Mouse (Mus musculus): Measurements from ENCODE around the gene Pax7. TPM values are rescaled to one million over a fixed set of nuclear protein-coding genes. Genes with fewer than 3 reads are reported as not detected.

Gene Pax7
- polyA plus RNA-seq, 1 experiment from 2014 or later = not detected

DNA sequence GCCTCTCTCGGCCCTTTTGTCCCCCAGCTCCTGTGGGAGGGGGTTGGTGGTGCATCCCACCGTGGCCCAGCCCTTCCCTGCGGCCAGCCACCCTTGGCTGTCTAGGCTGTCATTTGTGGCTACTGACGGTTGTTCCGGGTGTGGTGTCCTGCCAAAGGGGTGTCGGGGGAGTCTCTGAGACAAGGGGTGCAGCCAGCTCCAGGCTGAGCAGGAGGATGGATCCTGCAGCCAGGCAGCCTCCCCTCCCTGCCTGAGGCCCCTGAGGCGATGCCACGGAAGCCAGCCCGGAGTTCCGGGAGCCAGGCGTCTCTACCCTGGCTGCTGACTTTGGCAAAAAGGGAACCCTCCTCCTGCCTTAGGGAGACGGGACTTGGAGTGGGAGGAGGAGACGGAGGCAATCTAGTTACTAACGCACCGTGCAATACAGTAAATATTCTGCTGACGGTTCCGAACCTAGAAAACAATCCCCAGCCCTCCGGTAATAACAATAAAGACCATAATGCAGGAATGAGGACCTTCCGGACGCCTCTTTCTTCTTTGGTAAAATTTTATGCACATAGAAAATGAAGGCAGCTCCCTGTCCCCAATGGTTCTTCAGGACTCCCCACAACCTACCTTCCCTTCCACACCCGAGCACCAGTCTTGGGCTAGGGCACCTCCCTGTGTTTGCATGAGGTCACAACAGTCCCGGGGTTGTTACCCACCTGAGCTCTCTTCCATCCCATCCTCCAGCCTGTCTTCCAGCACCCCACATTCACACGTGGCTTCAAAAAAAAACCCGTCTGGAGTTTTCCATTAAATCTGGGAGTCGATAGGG, 19.1 kb upstream of the Pax7 start:
- Histone ChIP-seq H3K9ac (ENCODE audit: low read depth, low read length) (no peak overlapping the region), H3K27me3 (ENCODE audit: control insufficient read depth, insufficient read depth, low read length) (peaks cover 77% of the 10 kb centered on the region), H3K36me3 (ENCODE audit: control insufficient read depth, insufficient read depth, low read length) (no peaks in the 10 kb centered on the region), H3K27ac (ENCODE audit: low read depth, low read length) (no peak overlapping the region), H3K9me3 (ENCODE audit: control insufficient read depth, low read length) (peaks cover 4% of the 10 kb centered on the region; the same call in 1 of the 2 replicates), H3K4me1 (ENCODE audit: control insufficient read depth, insufficient read depth, low read length) (no peaks in the 10 kb centered on the region), H3K4me2 (replicated peaks; ENCODE audit: low read depth, low read length) (no peak overlapping the region), H3K4me3 (ENCODE audit: low read length) (no peak overlapping the region)
- WGBS = 2% methylated on average over 25 of the region's 25 CpGs
- ATAC-seq (ENCODE audit: low FRiP score, low TSS enrichment) = 0 out of 2 replicates have a peak, but pooled peaks have one; percentile 20

DNA sequence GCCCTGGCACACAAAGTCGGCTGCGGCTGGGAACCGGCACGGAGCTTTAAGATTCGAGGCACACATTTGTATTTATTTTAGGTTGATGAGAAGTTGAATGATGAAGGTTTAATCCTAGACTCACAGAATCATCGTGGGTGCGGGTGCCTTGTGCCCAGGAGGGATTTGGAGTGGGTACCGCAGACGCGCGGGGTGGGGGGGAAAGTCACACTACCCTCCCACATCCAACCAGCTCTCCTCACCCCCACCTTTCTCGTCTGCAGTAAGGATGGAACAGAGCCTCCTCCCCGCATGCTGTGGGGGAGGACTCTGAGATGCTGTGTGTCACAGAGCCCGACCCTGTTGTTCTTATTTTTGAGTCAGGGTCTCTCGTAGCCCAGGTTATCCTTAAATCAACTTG, 18.1 kb upstream of the Pax7 start:
- H3K9ac ChIP-seq (ENCODE audit: low read depth, low read length) = no peak overlapping the region
- no peaks in the 10 kb centered on the region for H3K36me3 ChIP-seq (ENCODE audit: control insufficient read depth, insufficient read depth, low read length)
- ATAC-seq (ENCODE audit: low FRiP score, low TSS enrichment) = no peak
- peaks cover 4% of the 10 kb centered on the region; the same call in 1 of the 2 replicates for H3K9me3 ChIP-seq (ENCODE audit: control insufficient read depth, low read length)
- no peak overlapping the region for H3K4me3 ChIP-seq (ENCODE audit: low read length)
- no peak overlapping the region for H3K4me2 ChIP-seq (replicated peaks; ENCODE audit: low read depth, low read length)
- H3K27ac ChIP-seq (ENCODE audit: low read depth, low read length) = no peak overlapping the region
- no peaks in the 10 kb centered on the region for H3K4me1 ChIP-seq (ENCODE audit: control insufficient read depth, insufficient read depth, low read length)
- WGBS = 12% methylated on average over 15 of the region's 15 CpGs
- peaks cover 80% of the 10 kb centered on the region for H3K27me3 ChIP-seq (ENCODE audit: control insufficient read depth, insufficient read depth, low read length)

DNA sequence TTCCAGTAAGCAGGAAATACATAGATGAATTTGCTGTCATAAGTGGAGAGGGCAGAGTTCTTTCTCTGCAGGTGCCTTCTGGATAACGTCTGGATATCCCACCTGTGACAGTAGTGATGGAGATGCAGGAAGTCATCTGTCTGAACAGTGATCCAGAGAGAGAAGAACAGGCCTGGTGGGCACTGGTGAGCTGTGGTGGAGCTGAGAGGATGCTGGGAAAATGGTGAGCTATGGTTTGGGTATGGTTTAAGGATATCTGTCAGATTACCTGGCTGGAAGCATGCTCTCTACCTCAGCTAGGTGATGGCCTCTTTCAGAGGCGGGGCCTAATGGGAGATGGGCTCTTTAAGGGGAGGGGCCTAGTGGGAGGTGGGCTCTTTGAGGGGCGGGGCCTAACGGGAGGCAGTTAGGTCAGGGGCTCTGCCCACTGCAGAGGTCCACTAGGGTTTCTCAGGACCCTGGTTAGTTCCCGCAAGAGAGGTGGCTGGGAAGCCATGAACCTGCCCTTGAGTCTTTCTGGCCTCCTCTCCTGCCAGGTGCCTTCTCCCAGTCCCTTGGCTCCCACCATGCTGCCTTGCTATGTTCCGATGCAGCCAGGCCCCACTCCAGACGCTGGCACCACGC, 17.3 kb upstream of the Pax7 start:
- peaks cover 4% of the 10 kb centered on the region; the same call in 1 of the 2 replicates for H3K9me3 ChIP-seq (ENCODE audit: control insufficient read depth, low read length)
- H3K4me1 ChIP-seq (ENCODE audit: control insufficient read depth, insufficient read depth, low read length) = no peaks in the 10 kb centered on the region
- ATAC-seq (ENCODE audit: low FRiP score, low TSS enrichment) = no peak
- no peak overlapping the region for H3K9ac ChIP-seq (ENCODE audit: low read depth, low read length)
- no peak overlapping the region for H3K4me3 ChIP-seq (ENCODE audit: low read length)
- WGBS = 12% methylated on average over 8 of the region's 8 CpGs
- no peaks in the 10 kb centered on the region for H3K36me3 ChIP-seq (ENCODE audit: control insufficient read depth, insufficient read depth, low read length)
- no peak overlapping the region for H3K4me2 ChIP-seq (replicated peaks; ENCODE audit: low read depth, low read length)
- H3K27ac ChIP-seq (ENCODE audit: low read depth, low read length) = no peak overlapping the region
- H3K27me3 ChIP-seq (ENCODE audit: control insufficient read depth, insufficient read depth, low read length) = peaks cover 80% of the 10 kb centered on the region

DNA sequence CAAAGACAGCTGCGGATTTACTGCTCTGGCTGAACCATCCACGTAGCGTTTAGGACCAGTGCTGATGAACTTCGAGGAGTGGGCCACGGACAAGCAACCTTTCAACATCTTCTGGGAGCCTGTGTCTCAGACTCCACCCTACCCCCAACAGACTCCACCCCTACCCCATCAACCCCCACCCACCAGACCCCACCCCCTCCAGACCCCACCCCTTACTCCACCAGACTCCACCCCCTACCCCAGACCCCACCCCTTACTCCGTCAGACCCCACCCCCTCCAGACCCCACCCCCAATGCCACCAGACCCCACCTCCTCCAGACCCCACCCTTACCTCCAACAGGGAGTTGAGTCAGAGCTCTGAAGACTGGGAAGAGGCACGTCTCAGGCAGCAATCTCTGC, 10.1 kb upstream of the Pax7 start:
- no peak for ATAC-seq (ENCODE audit: low FRiP score, low TSS enrichment)
- Histone ChIP-seq H3K9ac (ENCODE audit: low read depth, low read length) (no peak overlapping the region), H3K4me2 (replicated peaks; ENCODE audit: low read depth, low read length) (no peak overlapping the region), H3K4me1 (ENCODE audit: control insufficient read depth, insufficient read depth, low read length) (no peaks in the 10 kb centered on the region), H3K4me3 (ENCODE audit: low read length) (no peak overlapping the region), H3K9me3 (ENCODE audit: control insufficient read depth, low read length) (no peaks in the 10 kb centered on the region), H3K36me3 (ENCODE audit: control insufficient read depth, insufficient read depth, low read length) (no peaks in the 10 kb centered on the region), H3K27me3 (ENCODE audit: control insufficient read depth, insufficient read depth, low read length) (peaks cover 58% of the 10 kb centered on the region), H3K27ac (ENCODE audit: low read depth, low read length) (no peak overlapping the region)
- WGBS = 4% methylated on average over 7 of the region's 7 CpGs

DNA sequence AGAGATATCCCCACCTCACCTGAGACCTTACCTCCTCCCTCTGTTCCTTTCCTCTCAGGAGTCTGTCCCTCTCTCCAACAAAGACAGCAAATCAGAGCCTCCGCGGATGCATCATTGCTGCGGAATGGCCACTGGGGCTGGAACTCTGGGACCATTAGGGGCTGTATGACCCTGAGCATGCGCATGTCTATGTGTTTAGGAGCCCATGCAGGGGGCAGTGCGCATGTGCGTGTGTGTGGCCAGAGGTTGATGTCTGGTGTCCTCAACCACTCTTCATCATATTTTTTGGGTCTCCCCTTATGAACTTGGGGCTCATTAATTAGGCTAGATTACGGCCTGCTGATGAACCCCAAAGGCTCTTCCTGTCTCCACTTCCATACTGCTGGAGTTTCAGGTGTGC, 9.6 kb upstream of the Pax7 start:
- no peaks in the 10 kb centered on the region for H3K4me1 ChIP-seq (ENCODE audit: control insufficient read depth, insufficient read depth, low read length)
- ATAC-seq (ENCODE audit: low FRiP score, low TSS enrichment) = no peak
- 78% methylated on average over 7 of the region's 7 CpGs for WGBS
- no peak overlapping the region for H3K4me2 ChIP-seq (replicated peaks; ENCODE audit: low read depth, low read length)
- H3K4me3 ChIP-seq (ENCODE audit: low read length) = no peak overlapping the region
- H3K9me3 ChIP-seq (ENCODE audit: control insufficient read depth, low read length) = no peaks in the 10 kb centered on the region
- H3K27ac ChIP-seq (ENCODE audit: low read depth, low read length) = no peak overlapping the region
- peaks cover 62% of the 10 kb centered on the region for H3K27me3 ChIP-seq (ENCODE audit: control insufficient read depth, insufficient read depth, low read length)
- H3K9ac ChIP-seq (ENCODE audit: low read depth, low read length) = no peak overlapping the region
- no peaks in the 10 kb centered on the region for H3K36me3 ChIP-seq (ENCODE audit: control insufficient read depth, insufficient read depth, low read length)

DNA sequence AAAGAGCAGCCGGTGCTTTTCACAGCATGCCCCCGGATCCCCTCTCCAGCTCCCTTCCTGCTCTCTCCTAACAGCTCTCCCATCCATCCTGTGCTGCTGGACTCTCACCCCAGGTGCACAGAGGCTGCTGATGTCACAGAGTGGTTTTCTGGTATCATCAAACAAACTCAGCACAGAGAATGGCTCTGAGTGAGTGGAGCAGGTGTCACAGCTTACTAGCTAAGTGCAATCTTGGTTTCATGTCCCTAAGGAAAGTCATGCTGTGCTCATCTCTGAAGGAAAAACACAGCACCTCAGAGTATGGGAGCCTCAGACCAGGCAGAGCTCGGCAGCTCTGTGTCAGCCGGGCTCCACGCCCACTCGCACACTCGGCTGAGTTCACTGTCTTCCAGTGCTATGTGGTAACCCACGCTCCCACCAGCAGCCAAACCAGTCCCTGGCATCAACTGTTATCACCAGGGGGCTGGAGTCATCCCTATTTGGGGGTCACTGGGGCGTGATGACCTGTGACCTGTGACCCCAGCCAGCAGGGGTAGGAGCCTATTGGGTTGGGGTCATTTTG, 7.7 kb upstream of the Pax7 start:
- Histone ChIP-seq H3K36me3 (ENCODE audit: control insufficient read depth, insufficient read depth, low read length) (no peaks in the 10 kb centered on the region), H3K9me3 (ENCODE audit: control insufficient read depth, low read length) (no peaks in the 10 kb centered on the region), H3K4me1 (ENCODE audit: control insufficient read depth, insufficient read depth, low read length) (no peaks in the 10 kb centered on the region), H3K27me3 (ENCODE audit: control insufficient read depth, insufficient read depth, low read length) (peaks cover 74% of the 10 kb centered on the region), H3K27ac (ENCODE audit: low read depth, low read length) (no peak overlapping the region), H3K9ac (ENCODE audit: low read depth, low read length) (no peak overlapping the region), H3K4me3 (ENCODE audit: low read length) (no peak overlapping the region), H3K4me2 (replicated peaks; ENCODE audit: low read depth, low read length) (no peak overlapping the region)
- WGBS = 44% methylated on average over 9 of the region's 9 CpGs
- ATAC-seq (ENCODE audit: low FRiP score, low TSS enrichment) = no peak

DNA sequence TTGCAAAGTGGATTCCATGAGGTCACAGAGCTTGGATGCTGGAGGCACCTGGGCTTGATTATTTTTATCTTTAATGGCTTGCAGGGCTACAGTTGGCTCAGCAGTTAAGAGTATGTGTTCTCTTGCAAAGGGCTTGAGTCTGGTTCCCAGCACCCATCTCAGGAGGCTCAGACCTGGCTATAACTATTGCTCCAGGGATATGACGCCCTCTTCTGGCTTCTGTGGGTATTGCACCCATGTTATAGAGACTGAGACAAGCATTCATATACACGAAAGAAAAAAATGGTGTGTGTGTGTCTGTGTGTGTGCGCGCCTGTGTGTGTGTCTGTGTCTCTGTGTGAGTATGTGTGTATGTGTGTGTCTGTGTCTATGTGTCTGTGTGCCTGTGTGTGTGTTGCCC, 7.1 kb upstream of the Pax7 start:
- no peak overlapping the region for H3K4me3 ChIP-seq (ENCODE audit: low read length)
- H3K4me1 ChIP-seq (ENCODE audit: control insufficient read depth, insufficient read depth, low read length) = no peaks in the 10 kb centered on the region
- no peak overlapping the region for H3K27ac ChIP-seq (ENCODE audit: low read depth, low read length)
- 75% methylated on average over 4 of the region's 4 CpGs for WGBS
- H3K9me3 ChIP-seq (ENCODE audit: control insufficient read depth, low read length) = no peaks in the 10 kb centered on the region
- no peaks in the 10 kb centered on the region for H3K36me3 ChIP-seq (ENCODE audit: control insufficient read depth, insufficient read depth, low read length)
- H3K9ac ChIP-seq (ENCODE audit: low read depth, low read length) = no peak overlapping the region
- no peak for ATAC-seq (ENCODE audit: low FRiP score, low TSS enrichment)
- H3K4me2 ChIP-seq (replicated peaks; ENCODE audit: low read depth, low read length) = no peak overlapping the region
- peaks cover 76% of the 10 kb centered on the region for H3K27me3 ChIP-seq (ENCODE audit: control insufficient read depth, insufficient read depth, low read length)

DNA sequence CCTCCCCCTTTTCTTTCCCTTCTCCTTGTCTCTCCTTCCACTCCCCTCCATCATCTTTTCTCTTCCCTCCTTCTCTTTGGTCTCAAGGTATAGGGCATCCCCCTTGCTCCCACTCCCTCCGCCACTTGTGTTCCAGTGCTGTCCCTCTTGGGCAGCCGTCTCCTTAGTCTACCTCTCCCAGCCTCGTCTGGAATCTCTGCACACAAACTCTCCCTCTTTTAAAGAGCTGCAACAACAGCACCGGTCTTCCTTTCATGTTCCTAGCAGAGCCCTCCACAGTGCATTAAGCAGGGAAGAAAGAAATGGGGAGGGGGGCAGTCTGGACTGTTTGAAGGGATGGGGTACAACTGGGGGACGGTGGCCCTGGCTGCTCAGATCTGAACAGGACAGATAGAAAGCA, 3.4 kb upstream of the Pax7 start:
- Histone ChIP-seq H3K9me3 (ENCODE audit: control insufficient read depth, low read length) (no peaks in the 10 kb centered on the region), H3K9ac (ENCODE audit: low read depth, low read length) (no peak overlapping the region), H3K27ac (ENCODE audit: low read depth, low read length) (no peak overlapping the region), H3K4me1 (ENCODE audit: control insufficient read depth, insufficient read depth, low read length) (no peaks in the 10 kb centered on the region), H3K36me3 (ENCODE audit: control insufficient read depth, insufficient read depth, low read length) (no peaks in the 10 kb centered on the region), H3K4me3 (ENCODE audit: low read length) (no peak overlapping the region), H3K4me2 (replicated peaks; ENCODE audit: low read depth, low read length) (no peak overlapping the region), H3K27me3 (ENCODE audit: control insufficient read depth, insufficient read depth, low read length) (peaks cover 98% of the 10 kb centered on the region)
- no peak for ATAC-seq (ENCODE audit: low FRiP score, low TSS enrichment)
- 10% methylated on average over 5 of the region's 5 CpGs for WGBS

DNA sequence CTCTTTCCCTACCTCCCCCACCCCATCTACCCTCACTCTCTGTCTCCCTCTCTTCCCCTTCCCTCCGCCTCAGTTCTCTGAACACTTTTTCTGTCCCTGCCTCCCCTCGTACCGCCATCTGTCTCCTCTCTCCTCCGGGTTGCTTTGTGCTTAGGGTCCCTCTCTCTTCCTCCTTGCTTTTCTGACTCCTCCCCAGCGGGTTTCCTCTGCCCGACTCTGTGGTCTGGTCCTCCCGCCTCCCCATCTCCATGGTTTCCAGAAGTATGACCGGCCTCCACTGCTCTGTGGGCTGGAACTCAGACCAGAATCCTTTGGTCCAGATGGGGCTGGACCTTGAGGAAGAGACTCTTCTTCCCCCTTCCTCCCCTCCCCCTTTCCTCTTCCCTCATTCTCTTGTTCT, 2.9 kb upstream of the Pax7 start:
- H3K9me3 ChIP-seq (ENCODE audit: control insufficient read depth, low read length) = no peaks in the 10 kb centered on the region
- no peaks in the 10 kb centered on the region for H3K36me3 ChIP-seq (ENCODE audit: control insufficient read depth, insufficient read depth, low read length)
- no peak for ATAC-seq (ENCODE audit: low FRiP score, low TSS enrichment)
- no peak overlapping the region for H3K4me2 ChIP-seq (replicated peaks; ENCODE audit: low read depth, low read length)
- H3K9ac ChIP-seq (ENCODE audit: low read depth, low read length) = no peak overlapping the region
- 2% methylated on average over 8 of the region's 8 CpGs for WGBS
- H3K4me1 ChIP-seq (ENCODE audit: control insufficient read depth, insufficient read depth, low read length) = no peaks in the 10 kb centered on the region
- H3K27ac ChIP-seq (ENCODE audit: low read depth, low read length) = no peak overlapping the region
- H3K27me3 ChIP-seq (ENCODE audit: control insufficient read depth, insufficient read depth, low read length) = peaks cover 100% of the 10 kb centered on the region
- no peak overlapping the region for H3K4me3 ChIP-seq (ENCODE audit: low read length)
